Mouse (Mus musculus) hindbrain, embryonic 14.5 days (tissue): ENCODE measurements around the gene Fance. TPM values are rescaled to one million over a fixed set of nuclear protein-coding genes. Genes with fewer than 3 reads are reported as not detected.

Experiments used
- ATAC-seq: fragments of 200-750 bp; cut with Nextera tagmentation; 2 replicates; pipeline ENCODE4 v1.8.0; 2017; ENCODE audit warnings: moderate number of reproducible peaks, mild to moderate bottlenecking, moderate TSS enrichment, moderate library complexity; ENCODE audit not compliant: low FRiP score
- DNase-seq: peaks from one replicate; pipeline ENCODE4 v3.0.0-alpha.2; 2015; ENCODE audit warnings: low spot score
- H3K27ac ChIP-seq: fragments of 300-500 bp; sonication (generic); 2 replicates; pipeline ENCODE4 v1.5.1; 2014; ENCODE audit warnings: mild to moderate bottlenecking, moderate library complexity
- H3K27me3 ChIP-seq: fragments of 300-500 bp; sonication (generic); 2 replicates; pipeline ENCODE4 v1.6.1; 2014; ENCODE audit warnings: mild to moderate bottlenecking, low read length, mixed read lengths; ENCODE audit not compliant: control insufficient read depth, insufficient read depth
- H3K36me3 ChIP-seq: fragments of 300-500 bp; sonication (generic); replicated peaks from 2 replicates; pipeline ENCODE4 v1.6.1; 2014; ENCODE audit not compliant: control insufficient read depth, insufficient read depth
- H3K4me1 ChIP-seq: fragments of 300-500 bp; sonication (generic); replicated peaks from 2 replicates; pipeline ENCODE4 v1.6.1; 2014; ENCODE audit warnings: antibody characterized with exemption, low read length, mixed read lengths; ENCODE audit not compliant: control insufficient read depth, insufficient read depth
- H3K4me2 ChIP-seq: fragments of 300-500 bp; sonication (generic); replicated peaks from 2 replicates; pipeline ENCODE4 v1.6.1; 2014; ENCODE audit warnings: mild to moderate bottlenecking, moderate library complexity
- H3K4me3 ChIP-seq: fragments of 300-500 bp; sonication (generic); replicated peaks from 2 replicates; pipeline ENCODE4 v1.5.1; 2014; ENCODE audit warnings: mild to moderate bottlenecking, low read length
- H3K9ac ChIP-seq: fragments of 300-500 bp; sonication (generic); 2 replicates; pipeline ENCODE4 v1.6.1; 2014
- H3K9me3 ChIP-seq: fragments of 300-500 bp; sonication (generic); 2 replicates; pipeline ENCODE4 v1.6.1; 2016; ENCODE audit warnings: low read length; ENCODE audit not compliant: control insufficient read depth
- WGBS: fragments of 180-500 bp; shearing (Covaris S2); extraction: QIAGEN DNeasy Blood & Tissue Kit; methylation state at CpG from one replicate; pipeline ENCODE4 v1.1.7; 2014; 5-methylcytosine and 5-hydroxymethylcytosine counted together
- polyA plus RNA-seq: library from polyadenylated mRNA; unstranded; fragments of >200 nt; fragmentation: Nextera tagmentation; extraction: Ambion mirVana; gene quantifications from 2 replicates; pipeline ENCODE4 v1.2.1, GENCODE M21; 2014

Fance gene
- polyA plus RNA-seq, 1 experiment from 2014 or later, result 22.0 TPM

DNA sequence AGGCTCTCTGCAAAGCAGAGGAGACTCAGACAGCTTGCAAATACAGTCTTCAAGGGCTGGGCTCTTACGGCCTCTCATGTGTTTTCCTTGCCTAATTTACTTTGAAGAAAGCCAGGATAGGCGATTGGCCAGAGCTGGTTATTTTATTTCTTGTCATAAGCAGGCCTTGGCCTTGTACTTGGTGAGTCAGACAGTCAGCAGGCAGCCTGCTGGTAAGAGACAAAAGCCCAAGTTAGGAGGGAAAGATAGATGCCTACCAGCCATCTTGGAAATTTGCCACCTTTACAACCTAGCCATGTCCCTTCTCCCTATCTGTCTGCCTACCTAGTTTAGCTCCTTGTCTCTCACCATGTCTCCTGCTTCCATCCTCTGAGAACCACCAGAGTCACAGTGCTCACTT lies 58.0 kb downstream of the Fance start:
- Histone ChIP-seq H3K27me3 (peaks cover 31% of the 10 kb centered on the region), H3K27ac (no peak overlapping the region), H3K4me1 (no peaks in the 10 kb centered on the region; the same call in 1 of the 2 replicates), H3K9ac (no peak overlapping the region), H3K36me3 (no peaks in the 10 kb centered on the region), H3K9me3 (no peaks in the 10 kb centered on the region), H3K4me3 (no peak overlapping the region), H3K4me2 (no peak overlapping the region)
- DNase-seq (no peak), ATAC-seq (no peak)
- WGBS, result 76% methylated on average over 2 of the region's 2 CpGs

DNA sequence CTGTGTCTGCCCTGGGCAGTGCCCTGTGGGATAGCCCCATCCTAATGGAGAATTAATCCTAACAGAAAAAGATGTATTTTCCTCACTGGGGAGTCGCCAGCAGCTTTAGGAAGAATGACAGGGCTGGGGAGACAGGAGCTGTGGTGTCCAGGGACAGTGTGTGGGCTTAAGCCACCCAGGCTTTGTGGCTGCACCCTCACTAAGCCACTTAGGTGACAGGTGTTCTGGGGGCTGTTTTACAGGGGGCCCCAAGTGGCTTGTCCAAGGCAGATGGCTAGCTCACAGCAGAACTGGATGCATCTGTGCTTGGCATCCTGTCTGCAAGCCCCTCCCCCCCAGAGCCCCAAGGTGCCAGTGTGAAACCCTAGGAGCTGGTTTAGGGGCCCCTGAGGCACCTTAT lies 58.6 kb downstream of the Fance start:
- no peaks in the 10 kb centered on the region for H3K9me3 ChIP-seq
- no peak overlapping the region for H3K27ac ChIP-seq
- ATAC-seq (no peak), DNase-seq (no peak)
- H3K9ac ChIP-seq, result no peak overlapping the region
- H3K4me3 ChIP-seq, result no peak overlapping the region
- 53% methylated on average over 1 of the region's 1 CpGs for WGBS
- H3K4me2 ChIP-seq, result no peak overlapping the region
- H3K36me3 ChIP-seq, result no peaks in the 10 kb centered on the region
- peaks cover 35% of the 10 kb centered on the region for H3K27me3 ChIP-seq
- H3K4me1 ChIP-seq, result no peaks in the 10 kb centered on the region; the same call in 1 of the 2 replicates

DNA sequence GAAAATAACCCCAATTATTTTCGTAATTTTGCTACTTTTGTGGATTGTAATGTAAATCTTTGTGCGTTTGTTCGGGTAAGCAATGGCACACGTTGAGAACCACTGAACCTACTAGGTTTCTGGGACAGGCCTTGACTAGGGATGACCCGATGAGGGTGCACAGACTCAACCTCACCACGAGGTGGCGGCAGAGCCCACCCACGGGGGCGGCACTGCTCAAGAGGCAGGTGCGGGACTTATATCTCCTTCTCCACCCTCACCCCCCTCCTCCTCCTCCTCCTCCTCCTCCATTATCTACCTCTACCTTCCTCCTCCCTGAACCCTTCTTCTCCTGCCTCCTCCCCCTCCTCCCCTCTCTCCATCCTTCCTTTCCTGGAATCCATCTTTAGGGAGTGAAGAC lies 60.5 kb downstream of the Fance start:
- Histone ChIP-seq H3K36me3 (no peaks in the 10 kb centered on the region), H3K27me3 (peaks cover 35% of the 10 kb centered on the region), H3K9ac (no peak overlapping the region), H3K4me3 (no peak overlapping the region), H3K4me1 (no peaks in the 10 kb centered on the region; the same call in 1 of the 2 replicates), H3K9me3 (no peaks in the 10 kb centered on the region), H3K27ac (no peak overlapping the region), H3K4me2 (no peak overlapping the region)
- ATAC-seq (no peak), DNase-seq (peak; percentile 51)
- 20% methylated on average over 10 of the region's 10 CpGs for WGBS

- H3K4me3 ChIP-seq, result no peak overlapping the region
These were observed 61.2 kb downstream of the Fance start for GRCm38 (mm10) chr17:28374494-28374893.

DNA sequence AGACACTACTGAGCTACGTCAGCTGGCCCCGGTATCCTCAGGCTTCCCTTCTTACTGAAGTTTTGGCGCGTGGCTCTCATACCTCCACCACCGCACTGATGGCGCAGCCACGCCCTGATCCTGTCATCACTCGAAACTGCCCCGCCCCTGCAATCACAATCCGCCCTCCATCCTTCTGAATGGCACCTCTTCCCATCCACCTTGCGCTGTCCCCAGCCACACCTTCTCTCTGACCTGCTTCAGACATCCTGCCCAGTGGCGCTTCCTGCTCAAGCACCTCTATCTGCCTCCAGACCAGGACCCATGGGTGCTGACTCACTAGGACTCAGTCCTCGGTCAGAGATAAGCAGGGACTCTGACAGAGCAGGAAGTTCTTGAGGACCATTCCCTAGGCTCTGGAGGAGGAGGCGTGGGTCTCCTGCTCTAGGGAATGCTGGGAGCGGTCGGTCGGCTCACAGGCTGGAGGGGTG lies 62.3 kb downstream of the Fance start:
- WGBS, result 19% methylated on average over 17 of the region's 17 CpGs
- Histone ChIP-seq H3K9me3 (no peaks in the 10 kb centered on the region), H3K27ac (no peak overlapping the region), H3K27me3 (peaks cover 35% of the 10 kb centered on the region), H3K4me3 (no peak overlapping the region), H3K9ac (no peak overlapping the region), H3K36me3 (no peaks in the 10 kb centered on the region), H3K4me2 (no peak overlapping the region), H3K4me1 (no peaks in the 10 kb centered on the region; the same call in 1 of the 2 replicates)
- ATAC-seq, result no peak
- DNase-seq, result no peak

More at GRCm38 (mm10) chr17:28374494-28374893, 61.2 kb downstream of the Fance start:
- H3K9me3 ChIP-seq, result no peaks in the 10 kb centered on the region
- peak overlapping the region; percentile 15; the same call in 1 of the 2 replicates for H3K4me2 ChIP-seq
- no peak overlapping the region for H3K9ac ChIP-seq
- H3K27me3 ChIP-seq, result peaks cover 35% of the 10 kb centered on the region
- H3K36me3 ChIP-seq, result no peaks in the 10 kb centered on the region
- 31% methylated on average over 13 of the region's 16 CpGs for WGBS
- no peaks in the 10 kb centered on the region; the same call in 1 of the 2 replicates for H3K4me1 ChIP-seq
- DNase-seq (no peak), ATAC-seq (no peak)
- no peak overlapping the region for H3K27ac ChIP-seq

Other genes starting within 250 kb of the Fance start
- gene Tcp11, start 232.9 kb upstream of the Fance start, polyA plus RNA-seq, result 0.94 and 1.6 TPM in 2 replicates
- gene Scube3, start 171.4 kb upstream of the Fance start, polyA plus RNA-seq, result 4.7 and 6.6 TPM in 2 replicates
- 40.9 and 41.3 TPM in 2 replicates for gene Zfp523, start 136.4 kb upstream of the Fance start, polyA plus RNA-seq
- gene Def6, start 105.7 kb upstream of the Fance start, polyA plus RNA-seq, result 4.3 and 6.5 TPM in 2 replicates
- 1.6 and 1.8 TPM in 2 replicates for gene Ppard, start 80.8 kb upstream of the Fance start, polyA plus RNA-seq
- 370 and 441 TPM in 2 replicates for gene Rpl10a, start 15.0 kb downstream of the Fance start, polyA plus RNA-seq
- 1.3 and 1.4 TPM in 2 replicates for gene Tead3, start 37.3 kb downstream of the Fance start, polyA plus RNA-seq
- gene Tulp1, start 51.7 kb downstream of the Fance start, polyA plus RNA-seq, result 1.2 and 1.7 TPM in 2 replicates
- gene Fkbp5, start 204.0 kb downstream of the Fance start, polyA plus RNA-seq, result 8.2 and 9.8 TPM in 2 replicates
- not detected in 2 replicates for gene Armc12, start 217.3 kb downstream of the Fance start, polyA plus RNA-seq
- not detected in 2 replicates for gene Clpsl2, start 235.9 kb downstream of the Fance start, polyA plus RNA-seq
- gene Clps, start 247.2 kb downstream of the Fance start, polyA plus RNA-seq, result not detected in 2 replicates